Mouse (Mus musculus): ENCODE measurements around the gene Sncg. TPM values are rescaled to one million over a fixed set of nuclear protein-coding genes. Genes with fewer than 3 reads are reported as not detected.
"Not testable (repeated sequence)": the region's sequence is repeated elsewhere in the genome, so short reads cannot be mapped to it uniquely, and the experiment has no call there.

Gene Sncg
- polyA plus RNA-seq, 1 experiment from 2014 or later, result 63.4 TPM

GRCm38 (mm10) chr14:34364254-34365146 is 10.1 kb downstream of the Sncg start:
- Histone ChIP-seq H3K9ac (replicated peaks) (peak overlapping the region; percentile 53; the same call in 1 of the 2 replicates), H3K4me2 (replicated peaks) (peak overlapping the region; percentile 77), H3K4me3 (peak overlapping the region; percentile 41)
- WGBS, result 77% methylated on average over 15 of the region's 15 CpGs
- not testable (repeated sequence) for H3K9me3 ChIP-seq; H3K27me3 ChIP-seq; H3K27ac ChIP-seq (replicated peaks); H3K4me1 ChIP-seq; ATAC-seq (ENCODE audit: low FRiP score, low read depth); H3K36me3 ChIP-seq

GRCm38 (mm10) chr14:34363490-34364253 is 10.9 kb downstream of the Sncg start:
- Histone ChIP-seq H3K36me3 (no peaks in the 10 kb centered on the region), H3K4me2 (replicated peaks) (peak overlapping the region; percentile 77), H3K9me3 (no peaks in the 10 kb centered on the region), H3K4me3 (peak overlapping the region; percentile 41), H3K27ac (replicated peaks) (no peak overlapping the region), H3K9ac (replicated peaks) (peak overlapping the region; percentile 53), H3K27me3 (peaks cover 3% of the 10 kb centered on the region; the same call in 1 of the 2 replicates), H3K4me1 (peaks cover 7% of the 10 kb centered on the region)
- WGBS, result 2% methylated on average over 32 of the region's 32 CpGs
- peak; percentile 66 for ATAC-seq (ENCODE audit: low FRiP score, low read depth)

DNA sequence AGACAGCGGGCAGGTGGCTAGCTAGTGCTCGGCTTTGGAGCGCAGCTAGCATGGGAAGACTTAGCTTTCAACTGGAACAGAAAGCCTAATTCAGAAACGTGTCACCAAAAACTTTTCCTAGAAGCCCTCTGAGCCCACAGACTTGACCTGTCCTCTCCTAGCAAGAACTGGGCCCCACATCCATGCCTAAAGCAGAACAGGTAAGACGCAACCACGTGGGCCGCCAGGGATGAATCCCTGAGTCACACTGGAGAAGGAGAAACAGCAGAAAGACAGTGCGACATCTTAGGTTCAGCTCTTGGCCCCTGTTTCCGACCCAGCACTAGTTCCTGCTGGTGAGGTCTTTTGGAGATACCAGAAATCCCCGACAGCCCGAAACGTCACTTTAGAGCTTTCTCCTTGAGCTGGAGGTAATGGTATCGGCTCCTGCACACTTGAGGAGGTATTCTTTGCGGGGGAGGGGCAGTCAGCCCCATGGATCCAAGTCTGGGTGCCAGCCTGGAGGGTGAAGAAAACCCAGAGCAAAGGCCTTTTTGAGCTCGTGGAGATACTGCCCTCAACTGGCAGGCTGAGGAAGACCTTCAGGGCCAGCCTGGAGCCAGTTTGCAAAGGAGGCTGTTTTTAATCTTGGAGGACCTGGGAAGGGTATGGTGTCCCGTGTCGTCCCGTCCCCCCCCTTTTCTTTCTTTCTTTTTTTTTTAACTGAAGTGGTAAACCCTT is 11.7 kb downstream of the Sncg start:
- peak; percentile 59 for ATAC-seq (ENCODE audit: low FRiP score, low read depth)
- Histone ChIP-seq H3K36me3 (no peaks in the 10 kb centered on the region), H3K27me3 (peaks cover 3% of the 10 kb centered on the region; the same call in 1 of the 2 replicates), H3K27ac (replicated peaks) (no peak overlapping the region), H3K4me1 (peaks cover 7% of the 10 kb centered on the region), H3K9me3 (no peaks in the 10 kb centered on the region), H3K4me2 (replicated peaks) (peak overlapping the region; percentile 77), H3K4me3 (peak overlapping the region; percentile 41), H3K9ac (replicated peaks) (no peak overlapping the region)
- 27% methylated on average over 18 of the region's 18 CpGs for WGBS

DNA sequence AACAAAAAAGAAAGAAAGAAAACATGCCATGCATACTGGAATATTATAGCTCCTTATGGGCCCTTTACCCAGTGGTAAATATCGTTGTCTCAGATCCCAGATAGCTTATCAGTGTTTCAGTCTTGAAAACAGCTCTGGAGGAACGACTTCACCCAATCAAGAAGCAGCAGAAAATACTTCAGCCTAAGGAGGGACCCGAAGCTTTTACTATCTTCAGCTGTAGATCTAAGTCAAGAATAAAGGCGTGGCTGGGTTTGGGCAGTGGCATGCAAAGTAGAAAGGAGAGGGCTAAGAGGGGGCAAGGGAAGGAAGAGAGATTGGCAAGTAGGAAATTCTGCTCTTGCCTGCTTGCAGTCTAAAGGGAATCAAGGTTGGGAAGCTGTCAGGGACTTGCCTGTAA is 12.5 kb downstream of the Sncg start:
- H3K27ac ChIP-seq (replicated peaks), result no peak overlapping the region
- H3K4me1 ChIP-seq, result peaks cover 7% of the 10 kb centered on the region
- WGBS, result 82% methylated on average over 4 of the region's 4 CpGs
- ATAC-seq (ENCODE audit: low FRiP score, low read depth), result no peak
- H3K9me3 ChIP-seq, result no peaks in the 10 kb centered on the region
- no peak overlapping the region for H3K4me3 ChIP-seq
- H3K4me2 ChIP-seq (replicated peaks), result no peak overlapping the region
- H3K27me3 ChIP-seq, result peaks cover 3% of the 10 kb centered on the region; the same call in 1 of the 2 replicates
- H3K9ac ChIP-seq (replicated peaks), result no peak overlapping the region
- no peaks in the 10 kb centered on the region for H3K36me3 ChIP-seq

DNA sequence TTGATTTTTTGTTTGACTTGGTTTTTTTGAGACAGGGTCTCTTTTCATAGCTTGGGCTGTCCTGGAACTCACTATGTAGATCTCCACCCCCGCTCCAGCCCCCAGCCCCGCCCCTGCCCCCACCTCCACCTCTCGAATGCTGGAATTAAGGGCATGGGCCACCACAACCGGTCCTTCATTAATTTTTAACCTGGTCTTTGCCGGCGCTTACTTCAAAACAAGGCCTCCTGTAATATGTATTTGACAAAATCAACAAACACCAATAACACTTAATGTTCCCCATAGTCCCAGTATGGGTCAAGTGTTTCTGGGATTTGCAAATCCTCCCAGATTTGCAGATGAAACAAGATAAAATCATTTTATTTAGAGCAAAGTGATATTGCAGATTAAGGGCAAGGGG is 14.3 kb downstream of the Sncg start:
- Histone ChIP-seq H3K36me3 (no peaks in the 10 kb centered on the region), H3K4me2 (replicated peaks) (no peak overlapping the region), H3K27me3 (peaks cover 3% of the 10 kb centered on the region; the same call in 1 of the 2 replicates), H3K4me3 (no peak overlapping the region), H3K9ac (replicated peaks) (no peak overlapping the region), H3K27ac (replicated peaks) (no peak overlapping the region), H3K9me3 (no peaks in the 10 kb centered on the region), H3K4me1 (peaks cover 7% of the 10 kb centered on the region)
- WGBS, result 51% methylated on average over 6 of the region's 6 CpGs
- no peak for ATAC-seq (ENCODE audit: low FRiP score, low read depth)

DNA sequence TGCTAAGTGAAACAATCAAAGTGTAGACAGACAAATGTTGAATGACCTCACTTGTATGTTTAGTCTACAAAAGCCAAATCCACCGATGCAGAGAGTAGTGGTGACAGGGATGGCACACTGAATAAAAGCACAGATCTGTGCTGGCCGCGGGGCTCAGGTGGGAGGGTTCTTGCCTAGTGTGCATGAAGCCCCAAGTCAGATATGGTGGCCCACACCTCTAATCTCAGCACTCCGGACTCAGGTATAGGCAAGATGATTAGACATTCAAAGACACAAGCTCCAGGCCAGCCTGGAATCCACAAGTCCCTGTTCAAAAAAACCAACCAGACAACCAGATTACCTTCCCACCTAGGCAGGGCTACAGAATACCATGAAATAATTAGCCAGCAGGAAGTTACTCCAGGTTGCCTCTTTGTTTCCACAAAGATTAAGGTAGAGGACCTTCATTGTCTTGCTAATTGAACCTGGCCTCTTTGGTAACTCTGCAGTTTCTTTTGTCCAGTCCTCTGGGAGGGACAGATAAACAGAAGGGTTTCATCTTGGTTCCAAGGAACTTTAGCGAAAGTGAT is 14.8 kb downstream of the Sncg start:
- no peak overlapping the region for H3K27ac ChIP-seq (replicated peaks)
- WGBS, result 35% methylated on average over 5 of the region's 5 CpGs
- no peaks in the 10 kb centered on the region for H3K36me3 ChIP-seq
- no peak overlapping the region for H3K4me2 ChIP-seq (replicated peaks)
- no peak overlapping the region for H3K4me3 ChIP-seq
- peaks cover 3% of the 10 kb centered on the region; the same call in 1 of the 2 replicates for H3K27me3 ChIP-seq
- no peak for ATAC-seq (ENCODE audit: low FRiP score, low read depth)
- H3K4me1 ChIP-seq, result peaks cover 7% of the 10 kb centered on the region
- H3K9me3 ChIP-seq, result no peaks in the 10 kb centered on the region
- H3K9ac ChIP-seq (replicated peaks), result no peak overlapping the region

GRCm38 (mm10) chr14:34357671-34358455 is 16.7 kb downstream of the Sncg start:
- H3K36me3 ChIP-seq, result no peaks in the 10 kb centered on the region
- 81% methylated on average over 7 of the region's 7 CpGs for WGBS
- no peak for ATAC-seq (ENCODE audit: low FRiP score, low read depth)
- H3K4me1 ChIP-seq, result no peaks in the 10 kb centered on the region
- H3K9ac ChIP-seq (replicated peaks), result no peak overlapping the region
- no peak overlapping the region for H3K27ac ChIP-seq (replicated peaks)
- H3K9me3 ChIP-seq, result no peaks in the 10 kb centered on the region
- no peak overlapping the region for H3K4me2 ChIP-seq (replicated peaks)
- H3K27me3 ChIP-seq, result peaks cover 3% of the 10 kb centered on the region; the same call in 1 of the 2 replicates
- no peak overlapping the region for H3K4me3 ChIP-seq

GRCm38 (mm10) chr14:34355301-34355700 is 19.3 kb downstream of the Sncg start, which contains the start of gene Fam25c:
Gene Fam25c, minus strand, starts transcription at chr14:34355433.
- Histone ChIP-seq H3K9ac (replicated peaks) (no peak within 1 kb of the TSS), H3K4me2 (replicated peaks) (no peak within 1 kb of the TSS), H3K4me1 (no peaks in the 10 kb centered on the region), H3K9me3 (no peaks in the 10 kb centered on the region), H3K36me3 (no peaks in the 10 kb centered on the region), H3K27ac (replicated peaks) (no peak within 1 kb of the TSS), H3K27me3 (no peaks in the 10 kb centered on the region), H3K4me3 (no peak within 1 kb of the TSS)
- WGBS, result 79% methylated on average over 6 of the region's 6 CpGs
- ATAC-seq (ENCODE audit: low FRiP score, low read depth), result no peak

DNA sequence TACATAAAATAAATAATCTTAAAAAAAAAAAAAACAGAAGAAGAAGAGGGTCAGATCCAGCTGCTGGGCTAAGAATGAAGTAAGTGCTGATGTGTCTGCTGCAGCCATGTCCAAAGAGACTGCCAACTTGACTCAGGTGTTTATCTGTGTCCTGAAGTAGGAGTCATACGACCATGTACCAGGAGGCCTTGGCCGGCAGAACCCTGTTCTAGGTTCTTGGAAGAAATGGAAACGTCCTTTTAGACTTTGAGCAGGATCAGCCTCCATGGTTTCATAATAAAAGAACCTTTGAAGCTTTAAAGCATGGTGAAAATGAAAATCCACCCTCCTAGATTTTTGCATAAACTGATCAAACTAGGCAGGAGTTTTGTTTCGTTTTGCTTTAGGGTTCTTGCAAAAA is 20.1 kb downstream of the Sncg start:
- WGBS, result 87% methylated on average over 4 of the region's 4 CpGs
- Histone ChIP-seq H3K4me2 (replicated peaks) (no peak overlapping the region), H3K9me3 (no peaks in the 10 kb centered on the region)

GRCm38 (mm10) chr14:34353326-34353725 is 21.3 kb downstream of the Sncg start:
- Histone ChIP-seq H3K27ac (replicated peaks) (no peak overlapping the region), H3K27me3 (no peaks in the 10 kb centered on the region), H3K4me2 (replicated peaks) (no peak overlapping the region), H3K36me3 (no peaks in the 10 kb centered on the region), H3K9ac (replicated peaks) (no peak overlapping the region), H3K4me3 (no peak overlapping the region), H3K4me1 (no peaks in the 10 kb centered on the region), H3K9me3 (no peaks in the 10 kb centered on the region)
- 93% methylated on average over 3 of the region's 3 CpGs for WGBS
- ATAC-seq (ENCODE audit: low FRiP score, low read depth), result no peak

More for the DNA sequence above, 20.1 kb downstream of the Sncg start:
- Histone ChIP-seq H3K27ac (replicated peaks) (no peak overlapping the region), H3K4me1 (no peaks in the 10 kb centered on the region), H3K27me3 (no peaks in the 10 kb centered on the region), H3K9ac (replicated peaks) (no peak overlapping the region), H3K4me3 (no peak overlapping the region), H3K36me3 (no peaks in the 10 kb centered on the region)
- no peak for ATAC-seq (ENCODE audit: low FRiP score, low read depth)

DNA sequence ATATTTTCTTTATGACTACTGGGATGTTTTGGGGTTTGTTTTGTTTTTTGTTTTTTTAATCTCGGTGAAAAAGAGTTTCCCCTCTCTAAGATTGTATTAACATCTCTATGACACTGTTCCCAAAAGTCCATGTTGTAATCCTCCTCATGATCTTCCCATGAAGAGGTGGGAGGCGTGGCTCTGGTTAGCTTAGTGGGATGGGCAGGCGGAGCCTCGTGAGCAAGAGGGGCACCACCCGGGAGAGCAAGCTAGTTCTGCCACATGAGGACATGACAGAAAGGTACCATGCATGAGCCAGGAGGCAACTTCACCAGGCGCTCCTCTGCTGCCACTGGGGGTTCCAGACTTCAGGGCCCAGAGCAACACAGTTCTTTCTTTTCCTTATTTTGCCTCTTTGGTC is 22.1 kb downstream of the Sncg start:
- Histone ChIP-seq H3K27ac (replicated peaks) (no peak overlapping the region), H3K4me1 (no peaks in the 10 kb centered on the region), H3K9ac (replicated peaks) (no peak overlapping the region), H3K9me3 (no peaks in the 10 kb centered on the region), H3K4me2 (replicated peaks) (no peak overlapping the region), H3K36me3 (no peaks in the 10 kb centered on the region), H3K27me3 (no peaks in the 10 kb centered on the region), H3K4me3 (no peak overlapping the region)
- no peak for ATAC-seq (ENCODE audit: low FRiP score, low read depth)
- WGBS, result 67% methylated on average over 6 of the region's 6 CpGs

Measured in midbrain, embryonic 12.5 days (tissue).